Mouse (Mus musculus) MEL (cell line): ENCODE measurements around the gene Abi3. TPM values are rescaled to one million over a fixed set of nuclear protein-coding genes. Genes with fewer than 3 reads are reported as not detected.

Experiments used
- DNase-seq: peaks from one replicate; pipeline ENCODE4 v3.0.0; 2011; ENCODE audit warnings: low read depth, low spot score
- H3K27ac ChIP-seq: 2 replicates; pipeline ENCODE4 v1.5.1; 2012; ENCODE audit warnings: low read depth, mild to moderate bottlenecking, control low read depth, low read length, moderate library complexity; ENCODE audit not compliant: control insufficient read depth
- H3K27me3 ChIP-seq, 2 experiments: fragments of 150-350 bp in 1 of 2; sonication (generic) in 1 of 2; 2 replicates each; pipeline ENCODE4 v1.6.1; 2012; ENCODE audit warnings: low read length in 2 of 2, mild to moderate bottlenecking in 2 of 2, improper control_type of control experiment in 1 of 2, moderate library complexity in 1 of 2; ENCODE audit not compliant: insufficient read depth in 2 of 2, control insufficient read depth in 1 of 2
- H3K36me3 ChIP-seq, 2 experiments: 2 replicates each; pipeline ENCODE4 v1.6.1; 2012 to 2014; ENCODE audit warnings: low read length in 2 of 2, improper control_type of control experiment in 1 of 2, inconsistent platforms in 1 of 2, mild to moderate bottlenecking in 1 of 2; ENCODE audit not compliant: insufficient read depth in 2 of 2, control insufficient read depth in 1 of 2
- H3K4me1 ChIP-seq, 2 experiments: fragments of 150-350 bp in 1 of 2; sonication (generic) in 1 of 2; 2 replicates each; pipeline ENCODE4 v1.6.1; 2012; ENCODE audit warnings: low read length in 2 of 2, improper control_type of control experiment in 1 of 2, mild to moderate bottlenecking in 1 of 2; ENCODE audit not compliant: insufficient read depth in 2 of 2, control insufficient read depth in 1 of 2
- H3K4me3 ChIP-seq, 2 experiments: fragments of 150-350 bp in 1 of 2; sonication (generic) in 1 of 2; 2 replicates each; pipeline ENCODE4 v1.5.1; 2012; ENCODE audit warnings: low read depth in 2 of 2, low read length in 2 of 2, mild to moderate bottlenecking in 2 of 2, moderate library complexity in 2 of 2, control low read depth in 1 of 2, improper control_type of control experiment in 1 of 2; ENCODE audit not compliant: control insufficient read depth in 1 of 2, insufficient read depth in 1 of 2
- H3K79me2 ChIP-seq: 2 replicates; pipeline ENCODE4 v1.6.1; 2012; ENCODE audit warnings: mild to moderate bottlenecking, low read length, moderate library complexity; ENCODE audit not compliant: control insufficient read depth, poor library complexity, insufficient read depth
- H3K9ac ChIP-seq: 2 replicates; pipeline ENCODE4 v1.6.1; 2012; ENCODE audit warnings: low read depth, mild to moderate bottlenecking, control low read depth, low read length, moderate library complexity; ENCODE audit not compliant: control insufficient read depth, poor library complexity, severe bottlenecking
- H3K9me3 ChIP-seq: fragments of 150-350 bp; sonication (generic); replicated peaks from 2 replicates; pipeline ENCODE4 v1.6.1; 2012; ENCODE audit warnings: mild to moderate bottlenecking, low read length, improper control_type of control experiment, moderate library complexity; ENCODE audit not compliant: insufficient read depth
- BHLHE40 ChIP-seq: IDR thresholded peaks from 2 replicates; pipeline ENCODE4 v1.6.1; 2012; ENCODE audit warnings: low read depth, mild to moderate bottlenecking, inconsistent platforms, low read length, improper control_type of control experiment, borderline replicate concordance
- CHD1 ChIP-seq: IDR thresholded peaks from 2 replicates; pipeline ENCODE4 v1.6.1; 2012; ENCODE audit warnings: low read depth, mild to moderate bottlenecking, inconsistent platforms, low read length, improper control_type of control experiment
- E2F4 ChIP-seq: IDR thresholded peaks from 2 replicates; pipeline ENCODE4 v1.6.1; 2011; ENCODE audit warnings: low read depth, low read length, improper control_type of control experiment, borderline replicate concordance
- EP300 ChIP-seq, 2 experiments: IDR thresholded peaks; 2 replicates each; pipeline ENCODE4 v1.6.1; 2011; ENCODE audit warnings: improper control_type of control experiment in 2 of 2, low read length in 2 of 2, low read depth in 1 of 2, mild to moderate bottlenecking in 1 of 2
- ETS1 ChIP-seq: IDR thresholded peaks from 2 replicates; pipeline ENCODE4 v1.6.1; 2012; ENCODE audit warnings: low read depth, mild to moderate bottlenecking, inconsistent platforms, low read length, improper control_type of control experiment, moderate library complexity
- GABPA ChIP-seq: IDR thresholded peaks from 2 replicates; pipeline ENCODE4 v1.6.1; 2012; ENCODE audit warnings: low read depth, mild to moderate bottlenecking, inconsistent platforms, low read length, improper control_type of control experiment, moderate library complexity
- GATA1 ChIP-seq: IDR thresholded peaks from 2 replicates; pipeline ENCODE4 v1.6.1; 2011; ENCODE audit warnings: low read depth, low read length, improper control_type of control experiment
- KAT2A ChIP-seq: conservative IDR thresholded peaks from 2 replicates; pipeline ENCODE4 v1.6.1; 2012; ENCODE audit warnings: low read depth, low read length, improper control_type of control experiment, inconsistent platforms
- MAFK ChIP-seq: IDR thresholded peaks from 2 replicates; pipeline ENCODE4 v1.6.1; 2011; ENCODE audit warnings: low read depth, mild to moderate bottlenecking, low read length, improper control_type of control experiment, borderline replicate concordance
- MAX ChIP-seq: IDR thresholded peaks from 2 replicates; pipeline ENCODE4 v1.6.1; 2011; ENCODE audit warnings: low read length, improper control_type of control experiment
- MAZ ChIP-seq: IDR thresholded peaks from 2 replicates; pipeline ENCODE4 v1.6.1; 2012; ENCODE audit warnings: low read depth, mild to moderate bottlenecking, inconsistent platforms, low read length, improper control_type of control experiment
- MXI1 ChIP-seq: IDR thresholded peaks from 2 replicates; pipeline ENCODE4 v1.6.1; 2011; ENCODE audit warnings: mild to moderate bottlenecking, low read depth, low read length, improper control_type of control experiment
- MYB ChIP-seq: IDR thresholded peaks from 2 replicates; pipeline ENCODE4 v1.6.1; 2011; ENCODE audit warnings: mild to moderate bottlenecking, low read depth, low read length, improper control_type of control experiment
- MYC ChIP-seq: IDR thresholded peaks from 2 replicates; pipeline ENCODE4 v1.6.1; 2011; ENCODE audit warnings: low read depth, mild to moderate bottlenecking, low read length, improper control_type of control experiment, moderate library complexity
- NELFE ChIP-seq: IDR thresholded peaks from 2 replicates; pipeline ENCODE4 v1.6.1; 2011; ENCODE audit warnings: low read depth, low read length, improper control_type of control experiment
- NRF1 ChIP-seq: IDR thresholded peaks from 2 replicates; pipeline ENCODE4 v1.6.1; 2014; ENCODE audit warnings: low read depth, mild to moderate bottlenecking, inconsistent platforms, low read length, improper control_type of control experiment, moderate library complexity; ENCODE audit not compliant: poor library complexity, insufficient read depth, severe bottlenecking
- RAD21 ChIP-seq: IDR thresholded peaks from 2 replicates; pipeline ENCODE4 v1.6.1; 2011; ENCODE audit warnings: mild to moderate bottlenecking, low read depth, low read length, improper control_type of control experiment
- RCOR1 ChIP-seq: IDR thresholded peaks from 2 replicates; pipeline ENCODE4 v1.6.1; 2012; ENCODE audit warnings: low read depth, mild to moderate bottlenecking, inconsistent platforms, low read length, improper control_type of control experiment
- SIN3A ChIP-seq: IDR thresholded peaks from 2 replicates; pipeline ENCODE4 v1.6.1; 2012; ENCODE audit warnings: low read length, improper control_type of control experiment, inconsistent platforms
- SMC3 ChIP-seq: IDR thresholded peaks from 2 replicates; pipeline ENCODE4 v1.6.1; 2011; ENCODE audit warnings: low read depth, low read length, improper control_type of control experiment
- TAL1 ChIP-seq: IDR thresholded peaks from 2 replicates; pipeline ENCODE4 v1.6.1; 2012; ENCODE audit warnings: mild to moderate bottlenecking, inconsistent platforms, low read length, moderate library complexity, mixed read lengths
- TBP ChIP-seq: IDR thresholded peaks from 2 replicates; pipeline ENCODE4 v1.8.0; 2011; ENCODE audit warnings: low read depth, low read length, improper control_type of control experiment
- UBTF ChIP-seq: IDR thresholded peaks from 2 replicates; pipeline ENCODE4 v1.6.1; 2012; ENCODE audit warnings: low read depth, mild to moderate bottlenecking, inconsistent platforms, low read length, improper control_type of control experiment, moderate library complexity, borderline replicate concordance; ENCODE audit not compliant: insufficient read depth
- USF1 ChIP-seq: IDR thresholded peaks from 2 replicates; pipeline ENCODE4 v1.6.1; 2014; ENCODE audit warnings: low read depth, mild to moderate bottlenecking, inconsistent platforms, low read length, improper control_type of control experiment, moderate library complexity
- ZC3H11A ChIP-seq: IDR thresholded peaks from 2 replicates; pipeline ENCODE4 v1.6.1; 2012; ENCODE audit warnings: low read depth, mild to moderate bottlenecking, inconsistent platforms, low read length, improper control_type of control experiment
- ZMIZ1 ChIP-seq: IDR thresholded peaks from 2 replicates; pipeline ENCODE4 v1.6.1; 2012; ENCODE audit warnings: low read depth, mild to moderate bottlenecking, inconsistent platforms, low read length, improper control_type of control experiment, moderate library complexity
- ZNF384 ChIP-seq: IDR thresholded peaks from 2 replicates; pipeline ENCODE4 v1.6.1; 2012; ENCODE audit warnings: low read depth, mild to moderate bottlenecking, inconsistent platforms, low read length, improper control_type of control experiment
- polyA plus RNA-seq, 2 experiments: library from polyadenylated mRNA; stranded (reverse) in 1 of 2; unstranded in 1 of 2; fragments of >175 nt in 1 of 2; fragments of >200 nt in 1 of 2; gene quantifications; 2 replicates each; pipeline versions ENCODE4 v1.2.1 to v1.2.4; 2012; ENCODE audit warnings: low replicate concordance in 2 of 2, low read depth in 1 of 2; ENCODE audit not compliant: insufficient read length in 2 of 2, insufficient read depth in 1 of 2, missing spikeins in 1 of 2
- total RNA-seq: library from RNA; depleted of rRNA; stranded (reverse); fragments of 300-350 nt; gene quantifications from 2 replicates; pipeline ENCODE4 v1.2.3, GENCODE M21; 2012

Gene Abi3
- total and polyA plus RNA-seq, 3 experiments, result 3.3 to 15.4 TPM; not detected in 1

DNA sequence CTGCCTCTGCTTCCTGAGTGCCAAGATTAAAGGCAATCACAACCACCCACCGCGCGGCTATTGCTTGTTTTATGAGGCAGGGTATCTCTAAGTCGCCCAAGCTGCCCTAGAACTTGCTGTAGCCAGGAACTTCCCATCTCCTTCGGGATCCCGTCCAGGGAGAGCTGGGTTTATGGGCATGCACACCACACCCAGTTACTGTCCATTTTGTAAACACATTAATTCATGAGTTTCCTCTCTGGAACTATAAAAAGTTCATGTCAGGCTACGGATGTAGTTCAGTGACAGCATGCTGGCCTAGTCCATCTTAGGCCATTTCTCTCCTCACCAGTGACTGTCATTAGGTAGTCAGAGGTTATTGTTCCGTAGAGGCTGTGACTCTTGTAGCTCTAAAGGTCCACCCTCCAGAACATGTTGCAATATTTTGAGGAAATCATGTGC is 52.8 kb downstream of the Abi3 start:
- H3K27me3 ChIP-seq, result no peaks in the 10 kb centered on the region
- H3K27ac ChIP-seq, result no peak overlapping the region
- H3K4me1 ChIP-seq, result peaks cover 5 to 10% of the 10 kb centered on the region in 2 experiments; a peak in 3 of 4 replicates
- no peak overlapping the region for H3K9ac ChIP-seq
- no peak for DNase-seq
- H3K36me3 ChIP-seq, result peaks cover 0 to 8% of the 10 kb centered on the region in 2 experiments; a peak in 3 of 4 replicates
- H3K4me3 ChIP-seq, result no peak overlapping the region
- no peaks in the 10 kb centered on the region for H3K9me3 ChIP-seq
- TF ChIP-seq ZNF384 (no peak), E2F4 (no peak), ETS1 (no peak), BHLHE40 (no peak), NELFE (no peak), SMC3 (no peak), RCOR1 (no peak), MAZ (no peak), EP300 (IDR thresholded peaks at IDR 0.05; ENCODE audit: low read depth in 1 of 2, low read length in 2 of 2) (no peak), ZC3H11A (no peak), SIN3A (no peak), GABPA (no peak), UBTF (no peak), NRF1 (no peak), RAD21 (no peak), GATA1 (no peak), MYC (no peak), MAX (no peak), MXI1 (no peak)
- no peaks in the 10 kb centered on the region for H3K79me2 ChIP-seq

DNA sequence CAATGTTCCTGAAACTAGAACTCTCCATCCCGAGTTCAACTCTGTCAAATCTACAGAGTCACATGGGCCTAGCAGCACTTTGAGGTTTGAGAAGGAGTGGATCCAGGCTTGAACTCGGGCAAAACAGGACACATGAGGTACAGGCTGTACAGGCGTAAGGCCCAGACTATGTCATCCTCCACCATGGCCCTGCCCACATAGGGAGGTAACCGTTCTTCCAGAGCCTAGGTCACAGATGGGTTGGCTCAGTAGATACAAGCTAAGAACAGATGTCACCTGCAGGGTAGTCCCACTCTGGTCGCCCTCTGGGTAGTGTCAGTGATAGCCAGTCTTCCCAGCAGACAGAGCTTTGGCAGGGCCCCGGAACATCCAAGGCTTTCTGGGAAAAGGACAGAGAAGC is 55.8 kb downstream of the Abi3 start:
- H3K4me1 ChIP-seq, result no peaks in the 10 kb centered on the region
- no peak for DNase-seq
- no peaks in the 10 kb centered on the region for H3K27me3 ChIP-seq
- no peak for TF ChIP-seq KAT2A
- no peak for TF ChIP-seq TAL1
- no peak for TF ChIP-seq MAFK
- no peak for TF ChIP-seq USF1
- TF ChIP-seq SMC3, result no peak
- no peak for TF ChIP-seq ETS1
- TF ChIP-seq GABPA, result no peak
- no peak for TF ChIP-seq MAX
- no peak for TF ChIP-seq NRF1
- TF ChIP-seq MYB, result no peak
- no peak for TF ChIP-seq E2F4
- no peak for TF ChIP-seq RCOR1
- TF ChIP-seq MYC, result no peak
- no peak for TF ChIP-seq CHD1
- no peak for TF ChIP-seq TBP
- no peak for TF ChIP-seq UBTF
- no peak for TF ChIP-seq ZMIZ1
- no peaks in the 10 kb centered on the region; a peak in 1 of 4 replicates for H3K36me3 ChIP-seq
- no peaks in the 10 kb centered on the region for H3K9me3 ChIP-seq
- no peak overlapping the region for H3K4me3 ChIP-seq
- H3K27ac ChIP-seq, result no peak overlapping the region
- H3K9ac ChIP-seq, result no peak overlapping the region
- no peaks in the 10 kb centered on the region for H3K79me2 ChIP-seq
